18 mouse cellular contexts compared by ENCODE assay signal in genomic region chr10:63054586-63054985, GRCm38 (mm10). TPM values are rescaled to one million over a fixed set of nuclear protein-coding genes. Genes with fewer than 3 reads are reported as not detected.
DNase-seq lines count a peak whose midpoint lies in the region; ATAC-seq and TF ChIP-seq lines count a peak whose summit lies in the region.
"Had no signal": no experiment of that assay in that cellular context is flagged by ENCODE, and none has a peak within 500 bp of the region (broad histone marks: within the 10 kb centered on the region; RNA-seq: fewer than 3 reads in every experiment).

No protein-coding gene starts in this region.

- TF ChIP-seq CTCF in liver, embryonic 14.5 days (IDR thresholded peaks at IDR 0.05; ENCODE audit: low read depth) = peak; percentile 47
- TF ChIP-seq CTCF in E14TG2a.4 (conservative IDR thresholded peaks at IDR 0.05; ENCODE audit: low read length) = peak; percentile 54

- H3K9me3 ChIP-seq in liver, embryonic 14.5 days (ENCODE audit: control insufficient read depth, low read length) = no peaks in the 10 kb centered on the region
- no peaks in the 10 kb centered on the region for H3K9me3 ChIP-seq in liver, embryonic 11.5 days (ENCODE audit: control insufficient read depth, low read length)
- 0 out of 2 replicates have a peak, but pooled peaks cover 3% of the 10 kb centered on the region for H3K9me3 ChIP-seq in E14TG2a.4 (ENCODE audit: low read length)
- H3K9me3 ChIP-seq: liver, embryonic 13.5 days had no signal

- H3K9ac ChIP-seq in liver, embryonic 14.5 days (replicated peaks) = no peak overlapping the region
- no peak overlapping the region for H3K9ac ChIP-seq in liver, embryonic 11.5 days (ENCODE audit: low read depth, low read length)
- H3K9ac ChIP-seq: liver, embryonic 13.5 days had no signal

- H3K27me3 ChIP-seq in liver, embryonic 14.5 days (ENCODE audit: control insufficient read depth, insufficient read depth, low read length) = no peaks in the 10 kb centered on the region
- H3K27me3 ChIP-seq in liver, embryonic 11.5 days (replicated peaks; ENCODE audit: control insufficient read depth, insufficient read depth, low read length) = no peaks in the 10 kb centered on the region
- H3K27me3 ChIP-seq in E14TG2a.4 (ENCODE audit: insufficient read depth, low read length) = peaks cover 9% of the 10 kb centered on the region; the same call in 1 of the 2 replicates
- H3K27me3 ChIP-seq: liver, embryonic 13.5 days; Patski had no signal

- DNase-seq in CD4-positive, CD25-positive, alpha-beta regulatory T cell, adult 2 months (ENCODE audit: low read depth, low spot score) = peak; percentile 41
- DNase-seq in liver, embryonic 14.5 days (ENCODE audit: low read depth in 3 of 3, low spot score in 3 of 3) = no peak
- no peak for DNase-seq in liver, embryonic 11.5 days (ENCODE audit: low spot score)
- DNase-seq in induced T-regulatory cell, adult 2 months (ENCODE audit: low read depth) = peak; percentile 32
- no peak for DNase-seq in adrenal gland, adult 8-10 months
- no peak for DNase-seq in left cerebral cortex, postnatal 4 days
- DNase-seq: adrenal gland, postnatal 14 days; cerebellum, adult 18-20 months; heart, postnatal 36 days; liver, embryonic 13.5 days; lung, postnatal 36 days; right cerebral cortex, adult 18-20 months had no signal

- H3K4me3 ChIP-seq in liver, embryonic 14.5 days (ENCODE audit: insufficient read depth in 1 of 2, low read depth in 2 of 2, low read length in 2 of 2) = no peak overlapping the region
- H3K4me3 ChIP-seq in liver, embryonic 11.5 days (ENCODE audit: low read depth, low read length) = no peak overlapping the region
- no peak overlapping the region for H3K4me3 ChIP-seq in E14TG2a.4 (replicated peaks; ENCODE audit: low read length)
- H3K4me3 ChIP-seq: liver, embryonic 13.5 days had no signal

- WGBS in liver, embryonic 14.5 days (ENCODE audit: insufficient replicate concordance) = 58% methylated on average over 2 of the region's 2 CpGs
- WGBS in liver, embryonic 11.5 days = 62% methylated on average over 2 of the region's 2 CpGs

- TF ChIP-seq EP300 in liver, embryonic 14.5 days (IDR thresholded peaks at IDR 0.05; ENCODE audit: low read depth) = no peak

- H3K4me1 ChIP-seq in liver, embryonic 14.5 days (replicated peaks; ENCODE audit: control insufficient read depth in 2 of 2, insufficient read depth in 2 of 2, low read length in 1 of 2) = no peaks in the 10 kb centered on the region
- no peaks in the 10 kb centered on the region for H3K4me1 ChIP-seq in liver, embryonic 11.5 days (replicated peaks; ENCODE audit: control insufficient read depth, insufficient read depth, low read length)
- H3K4me1 ChIP-seq in E14TG2a.4 (replicated peaks; ENCODE audit: low read depth, low read length) = peaks cover 68% of the 10 kb centered on the region
- H3K4me1 ChIP-seq: liver, embryonic 13.5 days had no signal

- H3K36me3 ChIP-seq in liver, embryonic 14.5 days (replicated peaks; ENCODE audit: control insufficient read depth, insufficient read depth, low read depth) = no peaks in the 10 kb centered on the region
- H3K36me3 ChIP-seq in liver, embryonic 11.5 days (ENCODE audit: control insufficient read depth, insufficient read depth, low read length) = no peaks in the 10 kb centered on the region
- H3K36me3 ChIP-seq in E14TG2a.4 (ENCODE audit: insufficient read depth, low read length) = no peaks in the 10 kb centered on the region
- H3K36me3 ChIP-seq: liver, embryonic 13.5 days had no signal

- no peak for ATAC-seq in CD4-positive, CD25-positive, alpha-beta regulatory T cell, adult 4 months
- no peak for ATAC-seq in liver, embryonic 14.5 days (ENCODE audit: insufficient read depth)
- ATAC-seq in liver, embryonic 11.5 days (replicated peaks; ENCODE audit: low FRiP score) = no peak
- ATAC-seq: intestine, embryonic 16.5 days; midbrain, embryonic 16.5 days; Patski had no signal

- no peak overlapping the region for H3K27ac ChIP-seq in liver, embryonic 14.5 days
- H3K27ac ChIP-seq in liver, embryonic 11.5 days (ENCODE audit: low read depth, low read length) = no peak overlapping the region
- H3K27ac ChIP-seq: liver, embryonic 13.5 days had no signal

- no peak overlapping the region for H3K4me2 ChIP-seq in liver, embryonic 14.5 days (ENCODE audit: low read depth)
- no peak overlapping the region for H3K4me2 ChIP-seq in liver, embryonic 11.5 days
- H3K4me2 ChIP-seq: liver, embryonic 13.5 days had no signal

- intact Hi-C loops in left cerebral cortex, postnatal 4 days (cut with DNase I) = no loop called here

RNA-seq across cellular contexts. Expression of gene Pbld1, which starts 5.4 kb away (rescaled TPM):
- polyA plus RNA-seq in CD4-positive, CD25-positive, alpha-beta regulatory T cell, adult 4 months (2017; shearing (Covaris generic)) = under 1 TPM in 1 of 2 experiments, not detected in 1; 0.13 TPM
- polyA plus RNA-seq in liver, embryonic 14.5 days (2012; rRNA removed) = 3.1 and 3.8 TPM in 2 replicates
- 4.9 and 5.2 TPM in 2 replicates for polyA plus RNA-seq in liver, embryonic 14.5 days (2014; fragmentation: Nextera tagmentation; extraction: Ambion mirVana)
- polyA plus RNA-seq in liver, embryonic 11.5 days (2014; fragmentation: Nextera tagmentation; extraction: Ambion mirVana) = 1.9 and 2.5 TPM in 2 replicates
- 1 to 10 TPM in 3 of 4 experiments, under 1 TPM in 1; 0.78 to 3.3 (median 1.6) TPM for total RNA-seq in adrenal gland, adult 8-10 months (2022)
- total RNA-seq in left cerebral cortex, postnatal 4 days (2021) = under 1 TPM in 1 of 2 experiments, not detected in 1; 0.24 TPM

RNA-seq across cellular contexts. Expression of gene Pbld2, which starts 30.5 kb away (rescaled TPM):
- polyA plus RNA-seq in CD4-positive, CD25-positive, alpha-beta regulatory T cell, adult 4 months (2017; shearing (Covaris generic)) = under 1 TPM; 0.46 to 0.95 TPM
- 1.8 and 2.0 TPM in 2 replicates for polyA plus RNA-seq in liver, embryonic 14.5 days (2012; rRNA removed)
- polyA plus RNA-seq in liver, embryonic 14.5 days (2014; fragmentation: Nextera tagmentation; extraction: Ambion mirVana) = 2.3 and 2.7 TPM in 2 replicates
- 0.73 and 1.2 TPM in 2 replicates for polyA plus RNA-seq in liver, embryonic 11.5 days (2014; fragmentation: Nextera tagmentation; extraction: Ambion mirVana)
- total RNA-seq in adrenal gland, adult 8-10 months (2022) = 1 to 10 TPM; 4.4 to 6.3 (median 5.1) TPM
- total RNA-seq in left cerebral cortex, postnatal 4 days (2021) = 1 to 10 TPM; 1.8 to 3.2 TPM

RNA-seq across cellular contexts. Expression of gene Hnrnph3, which starts 30.6 kb away (rescaled TPM):
- 100 to 1,000 TPM; 101 to 116 TPM for polyA plus RNA-seq in CD4-positive, CD25-positive, alpha-beta regulatory T cell, adult 4 months (2017; shearing (Covaris generic))
- polyA plus RNA-seq in liver, embryonic 14.5 days (2012; rRNA removed) = 13.8 and 23.2 TPM in 2 replicates
- 12.4 and 13.6 TPM in 2 replicates for polyA plus RNA-seq in liver, embryonic 14.5 days (2014; fragmentation: Nextera tagmentation; extraction: Ambion mirVana)
- 52.6 and 57.1 TPM in 2 replicates for polyA plus RNA-seq in liver, embryonic 11.5 days (2014; fragmentation: Nextera tagmentation; extraction: Ambion mirVana)
- 10 to 100 TPM; 33.2 to 80.1 (median 50.9) TPM for total RNA-seq in adrenal gland, adult 8-10 months (2022)
- 10 to 100 TPM; 62.6 to 68.1 TPM for total RNA-seq in left cerebral cortex, postnatal 4 days (2021)

RNA-seq across cellular contexts. Expression of gene Atoh7, which starts 44.9 kb away (rescaled TPM):
- polyA plus RNA-seq in CD4-positive, CD25-positive, alpha-beta regulatory T cell, adult 4 months (2017; shearing (Covaris generic)) = not detected
- 0.02 TPM in 1 of 2 replicates, not detected in the other for polyA plus RNA-seq in liver, embryonic 14.5 days (2012; rRNA removed)
- polyA plus RNA-seq in liver, embryonic 14.5 days (2014; fragmentation: Nextera tagmentation; extraction: Ambion mirVana) = not detected in 2 replicates
- polyA plus RNA-seq in liver, embryonic 11.5 days (2014; fragmentation: Nextera tagmentation; extraction: Ambion mirVana) = not detected in 2 replicates
- total RNA-seq in adrenal gland, adult 8-10 months (2022) = not detected
- total RNA-seq in left cerebral cortex, postnatal 4 days (2021) = 1 to 10 TPM; 1.0 to 1.3 TPM
- total RNA-seq: adrenal gland, postnatal 14 days; heart, postnatal 36 days had no signal
- polyA plus RNA-seq: intestine, embryonic 16.5 days; large intestine, adult 2 months; liver, embryonic 13.5 days; Patski had no signal

Comparison
In these comparisons a context has a peak if more than half of its experiments do, and no peak if none do; other contexts are left out.
1. DNase-seq: peak in CD4-positive, CD25-positive, alpha-beta regulatory T cell, adult 2 months (single experiment) and induced T-regulatory cell, adult 2 months (single experiment); none in liver, embryonic 14.5 days (0 of 3), liver, embryonic 11.5 days (single experiment), adrenal gland, adult 8-10 months (single experiment) and left cerebral cortex, postnatal 4 days (single experiment).